Mouse (Mus musculus) thymus, adult 2 months (tissue): ENCODE data around the gene Pde8a.

Source experiments
- CTCF ChIP-seq: fragments of 200-500 bp; IDR thresholded peaks from 2 replicates; pipeline ENCODE4 v1.5.1; 2012; ENCODE audit warnings: mild to moderate bottlenecking, control low read depth, low read length, moderate library complexity, borderline replicate concordance; ENCODE audit not compliant: control insufficient read depth, poor library complexity, insufficient read depth; ENCODE audit errors: extremely low read depth
- POLR2A ChIP-seq: fragments of 200-500 bp; IDR thresholded peaks from 2 replicates; pipeline ENCODE4 v1.6.1; 2012; ENCODE audit warnings: mild to moderate bottlenecking, low read length, control low read depth, moderate library complexity; ENCODE audit not compliant: control insufficient read depth, poor library complexity, insufficient read depth; ENCODE audit errors: extremely low read depth

- TF ChIP-seq POLR2A (no peak), CTCF (no peak)
Measured at GRCm38 (mm10) chr7:81326859-81327258, 113.5 kb downstream of the Pde8a start.
